Mouse (Mus musculus): ENCODE results near the gene Atl3. TPM values are rescaled to one million over a fixed set of nuclear protein-coding genes. Genes with fewer than 3 reads are reported as not detected.

Gene Atl3
- total RNA-seq, 2 experiments from 2014 or later = 21.1 to 23.3 TPM

GRCm38 (mm10) chr19:7500701-7501100, 6.9 kb downstream of the Atl3 start:
- DNase-seq = no peak

- DNase-seq = no peak
Observed at GRCm38 (mm10) chr19:7502432-7502831, 8.6 kb downstream of the Atl3 start.

GRCm38 (mm10) chr19:7506321-7506720, 12.5 kb downstream of the Atl3 start:
- DNase-seq = no peak

GRCm38 (mm10) chr19:7508026-7508425, 14.2 kb downstream of the Atl3 start:
- DNase-seq = no peak

- DNase-seq = no peak
Observed at GRCm38 (mm10) chr19:7516437-7516836, 22.6 kb downstream of the Atl3 start.

- DNase-seq = no peak
Observed at GRCm38 (mm10) chr19:7521619-7522018, 27.8 kb downstream of the Atl3 start.

GRCm38 (mm10) chr19:7522856-7523255, 29.0 kb downstream of the Atl3 start:
- no peak for DNase-seq

- no peak for DNase-seq
Observed at GRCm38 (mm10) chr19:7523292-7523691, 29.5 kb downstream of the Atl3 start.

- no peak for DNase-seq
Observed at GRCm38 (mm10) chr19:7523781-7524180, 29.9 kb downstream of the Atl3 start.

- DNase-seq = no peak
Observed at GRCm38 (mm10) chr19:7524879-7525278, 31.0 kb downstream of the Atl3 start.

- peak; percentile 40 to 61 for DNase-seq
Observed at GRCm38 (mm10) chr19:7528639-7529428, 35.0 kb downstream of the Atl3 start.

GRCm38 (mm10) chr19:7531906-7532305, 38.1 kb downstream of the Atl3 start:
- DNase-seq = no peak

- no peak for DNase-seq
Observed at GRCm38 (mm10) chr19:7533891-7534290, 40.1 kb downstream of the Atl3 start.

GRCm38 (mm10) chr19:7548924-7549323, 55.1 kb downstream of the Atl3 start:
- DNase-seq = no peak

- DNase-seq = no peak
Observed at GRCm38 (mm10) chr19:7551550-7552300, 57.9 kb downstream of the Atl3 start.

- no peak for DNase-seq
Observed at GRCm38 (mm10) chr19:7552301-7552673, 58.4 kb downstream of the Atl3 start.

GRCm38 (mm10) chr19:7553441-7553840, 59.6 kb downstream of the Atl3 start:
- no peak for DNase-seq

- no peak for DNase-seq
Observed at GRCm38 (mm10) chr19:7554881-7555280, 61.0 kb downstream of the Atl3 start.

GRCm38 (mm10) chr19:7556641-7557040, 62.8 kb downstream of the Atl3 start:
- no peak for DNase-seq

GRCm38 (mm10) chr19:7557328-7557822, 63.5 kb downstream of the Atl3 start, which contains the start of gene Pla2g16:
Gene Pla2g16, plus strand, starts transcription at chr19:7557459.
- DNase-seq = peak; percentile 32 to 52

GRCm38 (mm10) chr19:7557844-7558243, 64.0 kb downstream of the Atl3 start:
- no peak for DNase-seq

- DNase-seq = no peak
Observed at GRCm38 (mm10) chr19:7558675-7559074, 64.8 kb downstream of the Atl3 start.

GRCm38 (mm10) chr19:7559986-7560385, 66.1 kb downstream of the Atl3 start:
- no peak for DNase-seq

- no peak for DNase-seq
Observed at GRCm38 (mm10) chr19:7561456-7561855, 67.6 kb downstream of the Atl3 start.

Measured in layer of hippocampus, postnatal 36 days (tissue).